Comparison of ENCODE assay signal across 8 mouse cellular contexts in the genomic region with DNA sequence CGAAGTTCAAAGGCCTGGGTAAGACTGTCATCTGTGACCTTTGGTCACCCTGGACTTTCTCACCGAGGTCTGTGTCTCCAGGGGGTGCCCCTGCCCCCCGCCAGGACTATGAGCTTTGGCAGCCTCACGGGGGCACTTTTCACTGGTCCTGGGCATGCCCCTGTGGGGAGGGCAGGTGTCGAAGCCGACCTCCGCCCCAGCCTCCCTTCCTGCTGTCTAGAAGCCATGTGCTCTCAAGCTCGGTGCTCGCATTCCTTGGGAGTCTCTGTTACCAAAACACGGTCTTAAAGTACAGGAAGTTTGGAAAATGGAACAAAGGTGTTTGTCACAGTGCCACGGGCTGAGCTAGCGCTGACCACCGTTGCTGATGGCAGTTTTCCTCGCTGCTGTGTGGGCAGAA. TPM values are rescaled to one million over a fixed set of nuclear protein-coding genes. Genes with fewer than 3 reads are reported as not detected.
A peak's percentile ranks its signal among the peaks of the same experiment; 100 is the strongest.
DNase-seq lines count a peak whose midpoint lies in the region; ATAC-seq and TF ChIP-seq lines count a peak whose summit lies in the region.

No protein-coding gene starts in this region.

- H3K4me1 ChIP-seq in liver, postnatal 0 days (ENCODE audit: insufficient read depth): peaks cover 19% of the 10 kb centered on the region
- H3K4me1 ChIP-seq in liver, embryonic 12.5 days: peaks cover 14% of the 10 kb centered on the region
- peaks cover 39% of the 10 kb centered on the region for H3K4me1 ChIP-seq in forebrain, embryonic 14.5 days (ENCODE audit: control insufficient read depth, insufficient read depth, low read length)
- peaks cover 41% of the 10 kb centered on the region for H3K4me1 ChIP-seq in olfactory bulb, adult 2 months (ENCODE audit: control insufficient read depth, insufficient read depth, low read length)

- H3K27ac ChIP-seq in liver, postnatal 0 days (ENCODE audit: low read depth): peak overlapping the region; percentile 51; the same call in 1 of the 2 replicates
- H3K27ac ChIP-seq in liver, embryonic 12.5 days: no peak overlapping the region
- peak overlapping the region; percentile 100 for H3K27ac ChIP-seq in forebrain, embryonic 14.5 days (ENCODE audit: low read depth, low read length)
- H3K27ac ChIP-seq in olfactory bulb, adult 2 months (ENCODE audit: insufficient read depth, low read depth, low read length): peak overlapping the region; percentile 100

- TF ChIP-seq EP300 in liver, postnatal 0 days (IDR thresholded peaks at IDR 0.05; ENCODE audit: low read depth): no peak

- no peak for ATAC-seq in liver, postnatal 0 days
- ATAC-seq in liver, embryonic 12.5 days: no peak
- ATAC-seq in forebrain, embryonic 14.5 days: no peak

- no peaks in the 10 kb centered on the region for H3K9me3 ChIP-seq in liver, postnatal 0 days (ENCODE audit: low read length)
- H3K9me3 ChIP-seq in liver, embryonic 12.5 days (replicated peaks): no peaks in the 10 kb centered on the region
- no peaks in the 10 kb centered on the region for H3K9me3 ChIP-seq in forebrain, embryonic 14.5 days (replicated peaks; ENCODE audit: control insufficient read depth, low read length)

- 47% methylated on average over 14 of the region's 14 CpGs for WGBS in liver, postnatal 0 days (ENCODE audit: insufficient replicate concordance)
- WGBS in liver, embryonic 12.5 days (ENCODE audit: insufficient replicate concordance): 50% methylated on average over 14 of the region's 14 CpGs
- 49% methylated on average over 14 of the region's 14 CpGs for WGBS in forebrain, embryonic 14.5 days
- WGBS in olfactory bulb, adult 2 months: 49% methylated on average over 14 of the region's 14 CpGs

- no peaks in the 10 kb centered on the region for H3K27me3 ChIP-seq in liver, postnatal 0 days (ENCODE audit: insufficient read depth, low read length)
- peaks cover 55% of the 10 kb centered on the region for H3K27me3 ChIP-seq in liver, embryonic 12.5 days (replicated peaks)
- H3K27me3 ChIP-seq in forebrain, embryonic 14.5 days (replicated peaks; ENCODE audit: control insufficient read depth, insufficient read depth, low read length): no peaks in the 10 kb centered on the region

- no peak overlapping the region for H3K4me2 ChIP-seq in liver, postnatal 0 days (ENCODE audit: low read depth, low read length)
- H3K4me2 ChIP-seq in liver, embryonic 12.5 days: no peak overlapping the region
- no peak overlapping the region for H3K4me2 ChIP-seq in forebrain, embryonic 14.5 days (ENCODE audit: low read length)

- H3K4me3 ChIP-seq in liver, postnatal 0 days (ENCODE audit: low read depth, low read length): no peak overlapping the region
- no peak overlapping the region for H3K4me3 ChIP-seq in liver, embryonic 12.5 days
- no peak overlapping the region for H3K4me3 ChIP-seq in forebrain, embryonic 14.5 days (ENCODE audit: low read depth, low read length)
- H3K4me3 ChIP-seq in olfactory bulb, adult 2 months (ENCODE audit: insufficient read depth, low read depth, low read length): no peak overlapping the region

- DNase-seq in liver, postnatal 0 days: no peak
- no peak for DNase-seq in forebrain, embryonic 14.5 days (ENCODE audit: low spot score)
- DNase-seq in kidney, postnatal 10 days: peak; percentile 79
- no peak for DNase-seq in thymus, postnatal 14 days
- no peak for DNase-seq in gastrocnemius, postnatal 4 days (ENCODE audit: low spot score in 2 of 2)
- no peak for DNase-seq in gastrocnemius, postnatal 36 days

- no peak for TF ChIP-seq CTCF in liver, postnatal 0 days (IDR thresholded peaks at IDR 0.05; ENCODE audit: low read depth)
- TF ChIP-seq CTCF in olfactory bulb, adult 2 months (IDR thresholded peaks at IDR 0.05; ENCODE audit: insufficient read depth, low read depth, low read length): no peak

- no peaks in the 10 kb centered on the region for H3K36me3 ChIP-seq in liver, postnatal 0 days (replicated peaks; ENCODE audit: insufficient read depth, low read length)
- no peaks in the 10 kb centered on the region for H3K36me3 ChIP-seq in liver, embryonic 12.5 days
- no peaks in the 10 kb centered on the region for H3K36me3 ChIP-seq in forebrain, embryonic 14.5 days (ENCODE audit: control insufficient read depth, insufficient read depth, low read length)

- H3K9ac ChIP-seq in liver, postnatal 0 days (replicated peaks): 0 out of 2 replicates have a peak overlapping the region, but pooled peaks have one; percentile 21
- H3K9ac ChIP-seq in liver, embryonic 12.5 days: no peak overlapping the region
- no peak overlapping the region for H3K9ac ChIP-seq in forebrain, embryonic 14.5 days (ENCODE audit: low read length)

- TF ChIP-seq POLR2A in olfactory bulb, adult 2 months (IDR thresholded peaks at IDR 0.05; ENCODE audit: insufficient read depth, low read depth, low read length): no peak

- intact Hi-C loops in gastrocnemius, postnatal 36 days (cut with DNase I): no loop called here

RNA-seq across cellular contexts. Expression of a gene that starts 52.7 kb away (rescaled TPM):
- 47.8 and 53.1 TPM in 2 replicates for polyA plus RNA-seq in liver, postnatal 0 days (2015; fragmentation: Nextera tagmentation; extraction: Ambion mirVana)
- 13.6 and 13.8 TPM in 2 replicates for polyA plus RNA-seq in liver, embryonic 12.5 days (2016; fragmentation: Nextera tagmentation; extraction: Ambion mirVana)
- 32.4 and 37.5 TPM in 2 replicates for polyA plus RNA-seq in forebrain, embryonic 14.5 days (2014; fragmentation: Nextera tagmentation; extraction: Ambion mirVana)
- not detected in 2 replicates for polyA plus RNA-seq in olfactory bulb, adult 2 months (2012; ENCODE audit: insufficient read depth, insufficient read length, low replicate concordance, missing spikeins)
- 10 to 100 TPM; 81.4 to 89.8 TPM for total RNA-seq in gastrocnemius, postnatal 4 days (2021)
- total RNA-seq in gastrocnemius, postnatal 36 days (2021): 100 to 1,000 TPM; 205 to 210 TPM
